Mouse (Mus musculus) megakaryocyte, embryonic 14.5 days (primary cell): Measurements from ENCODE around the gene Gm47841.

Source experiments
- FLI1 ChIP-seq: IDR thresholded peaks from 2 replicates; pipeline ENCODE4 v1.6.1; 2012; ENCODE audit warnings: low read length, inconsistent platforms, mixed read lengths
- GATA1 ChIP-seq: IDR thresholded peaks from 3 replicates; pipeline ENCODE4 v1.6.1; 2012; ENCODE audit warnings: mixed read lengths, low read length, inconsistent platforms, borderline replicate concordance

GRCm38 (mm10) chr15:101059570-101060279 is 12.5 kb upstream of the Gm47841 start:
- TF ChIP-seq GATA1 (no peak), FLI1 (no peak)
